Mouse (Mus musculus) embryo, embryonic 9.5 days (tissue): ENCODE data around the gene Tha1.
A peak's percentile ranks its signal among the peaks of the same experiment; 100 is the strongest.
"Not testable (repeated sequence)": the region's sequence is repeated elsewhere in the genome, so short reads cannot be mapped to it uniquely, and the experiment has no call there.

Experiments used
- DNase-seq: peaks from one replicate; pipeline ENCODE4 v3.0.0-alpha.2; 2017; ENCODE audit errors: extremely low spot score

Gene Tha1

GRCm38 (mm10) chr11:117848985-117849671 lies 24.2 kb downstream of the Tha1 start, which contains the start of gene Birc5:
TSS of gene Birc5 (plus strand) at chr11:117849251.
- peak; percentile 97 for DNase-seq

GRCm38 (mm10) chr11:117848271-117848984 lies 24.9 kb downstream of the Tha1 start:
- no peak for DNase-seq

- DNase-seq: no peak
Measured at GRCm38 (mm10) chr11:117847593-117848215, 25.6 kb downstream of the Tha1 start.

GRCm38 (mm10) chr11:117846640-117847039 lies 26.6 kb downstream of the Tha1 start:
- no peak for DNase-seq

- no peak for DNase-seq
Measured at GRCm38 (mm10) chr11:117845651-117846050, 27.6 kb downstream of the Tha1 start.

- DNase-seq: no peak
Measured at GRCm38 (mm10) chr11:117844997-117845396, 28.3 kb downstream of the Tha1 start.

GRCm38 (mm10) chr11:117843434-117843833 lies 29.8 kb downstream of the Tha1 start:
- DNase-seq: no peak

GRCm38 (mm10) chr11:117840910-117841309 lies 32.4 kb downstream of the Tha1 start:
- no peak for DNase-seq

- no peak for DNase-seq
Measured at GRCm38 (mm10) chr11:117839021-117839420, 34.3 kb downstream of the Tha1 start.

- no peak for DNase-seq
Measured at GRCm38 (mm10) chr11:117838572-117838971, 34.7 kb downstream of the Tha1 start.

- no peak for DNase-seq
Measured at GRCm38 (mm10) chr11:117836306-117836705, 37.0 kb downstream of the Tha1 start.

- DNase-seq: no peak
Measured at GRCm38 (mm10) chr11:117834086-117834485, 39.2 kb downstream of the Tha1 start.

- not testable (repeated sequence) for DNase-seq
Measured at GRCm38 (mm10) chr11:117833509-117833908, 39.8 kb downstream of the Tha1 start.

- DNase-seq: peak; percentile 90
Measured at GRCm38 (mm10) chr11:117832086-117832969, 41.0 kb downstream of the Tha1 start.

- DNase-seq: no peak
Measured at GRCm38 (mm10) chr11:117830401-117830800, 42.9 kb downstream of the Tha1 start.

GRCm38 (mm10) chr11:117829671-117830215 lies 43.5 kb downstream of the Tha1 start:
- DNase-seq: no peak

GRCm38 (mm10) chr11:117828888-117829604 lies 44.2 kb downstream of the Tha1 start:
- no peak for DNase-seq

GRCm38 (mm10) chr11:117828149-117828887 lies 45.0 kb downstream of the Tha1 start:
- no peak for DNase-seq

GRCm38 (mm10) chr11:117827386-117827785 lies 45.9 kb downstream of the Tha1 start:
- no peak for DNase-seq

GRCm38 (mm10) chr11:117826916-117827315 lies 46.4 kb downstream of the Tha1 start:
- no peak for DNase-seq
